Mouse (Mus musculus) thymus, postnatal 4 days (tissue): Measurements from ENCODE around the gene Fbxw7.

Experiments
- DNase-seq: peaks from one replicate; pipeline ENCODE4 v3.0.0; 2021

Gene Fbxw7

DNA sequence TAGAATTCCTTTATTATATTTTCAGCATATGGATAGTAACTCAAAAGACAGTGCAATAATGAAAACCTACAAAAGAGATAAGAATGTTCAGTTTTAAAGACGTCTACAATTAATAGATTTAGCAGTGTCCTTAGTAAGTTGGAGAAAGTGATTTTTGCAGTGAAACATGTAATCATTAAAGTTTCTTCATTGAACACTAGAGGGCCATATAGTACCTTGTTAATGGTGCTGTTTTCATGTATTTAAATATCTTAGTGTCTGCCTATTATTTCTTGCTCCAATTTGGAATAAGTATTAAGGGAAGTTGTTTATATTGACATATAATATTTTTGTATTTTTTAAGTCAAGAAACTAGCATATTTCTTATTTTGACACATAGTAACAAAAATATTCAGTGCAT lies 99.2 kb downstream of the Fbxw7 start:
- DNase-seq = no peak

DNA sequence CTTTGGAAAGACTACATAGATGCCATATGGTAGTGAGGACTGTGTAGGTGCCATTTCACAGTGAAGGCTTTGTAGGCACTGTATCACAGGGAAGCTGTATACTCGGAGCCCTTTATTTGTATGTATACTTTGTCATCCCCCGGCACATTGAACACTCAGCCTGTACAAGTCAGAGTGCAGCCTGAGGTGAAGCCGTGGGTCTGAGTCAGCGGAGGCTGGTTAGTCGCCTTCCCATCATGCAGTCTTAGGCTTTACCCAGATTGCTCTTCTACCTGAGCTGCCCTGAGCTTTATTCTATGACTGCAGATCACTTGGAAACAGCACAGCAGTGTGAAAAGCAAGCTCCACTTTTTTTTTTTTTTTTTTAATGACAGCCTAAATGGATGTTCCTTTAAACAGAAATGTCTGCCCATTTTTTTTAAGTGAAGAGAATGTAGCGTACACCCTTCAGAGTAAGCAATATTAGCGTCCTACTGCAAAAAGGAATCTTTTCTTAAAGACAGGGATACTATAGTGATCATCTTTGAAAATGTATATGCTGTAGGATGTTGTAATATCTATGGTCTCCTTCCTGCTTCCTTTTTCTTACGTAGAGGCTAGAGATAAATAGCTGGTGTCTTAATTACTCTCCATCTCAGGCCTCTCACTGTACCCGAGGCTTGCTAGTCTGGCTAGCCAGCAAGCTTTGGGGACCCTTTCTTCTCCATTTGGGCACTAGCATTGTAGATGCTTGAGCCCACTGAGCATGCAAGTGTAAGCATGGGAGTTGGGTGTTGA lies 103.0 kb downstream of the Fbxw7 start:
- no peak for DNase-seq

DNA sequence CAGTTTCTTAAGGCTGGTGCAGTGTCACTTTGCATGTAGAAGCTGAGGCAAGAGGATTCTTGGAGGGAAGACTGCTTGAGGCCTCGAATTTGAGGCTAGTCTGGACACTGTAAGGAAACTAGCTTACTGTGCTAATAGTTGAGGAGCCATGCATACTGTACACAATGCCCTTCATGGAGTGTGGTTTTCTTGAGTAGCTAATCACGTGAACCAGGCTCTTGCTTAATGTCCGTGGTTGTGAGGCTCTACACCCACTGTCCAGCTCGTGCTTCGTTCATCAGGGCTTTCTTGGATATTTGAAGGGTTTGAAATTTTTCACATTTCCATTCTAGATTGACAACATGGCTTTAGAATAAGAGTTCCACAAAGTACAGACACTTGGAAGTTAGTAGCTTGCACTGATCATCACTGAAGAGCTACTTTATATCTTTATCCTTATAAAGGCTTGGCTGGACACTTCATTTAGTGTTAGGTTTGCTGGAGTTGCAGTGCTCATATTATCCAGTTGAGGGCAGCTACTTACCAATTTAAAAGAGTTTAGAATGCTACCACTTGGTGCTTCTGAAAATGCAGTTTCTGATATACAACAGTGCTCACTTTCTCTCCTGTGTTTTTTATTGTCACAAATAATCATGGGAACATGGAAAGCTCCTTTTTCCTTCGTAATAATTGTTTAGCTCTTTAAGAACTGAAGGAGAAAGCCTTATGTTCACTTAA lies 106.8 kb downstream of the Fbxw7 start:
- no peak for DNase-seq

DNA sequence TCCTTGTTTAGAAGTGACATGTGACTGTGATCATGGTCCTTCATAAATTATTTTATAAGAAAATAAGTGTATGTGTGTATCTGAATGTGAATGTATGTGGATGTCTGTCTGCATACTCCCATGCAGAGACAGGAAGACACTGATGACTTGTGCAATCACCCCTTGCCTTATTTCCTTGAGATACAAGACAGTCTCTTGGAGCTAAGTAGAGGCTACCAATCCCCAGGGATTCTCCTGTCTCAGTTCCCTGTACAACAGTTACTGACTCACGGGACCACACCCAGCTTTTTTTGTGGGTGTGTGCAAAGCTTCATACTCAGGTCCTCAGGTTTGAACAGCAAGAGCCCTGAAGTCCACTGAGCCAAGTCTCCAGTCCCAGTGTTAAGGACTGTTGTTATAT lies 108.2 kb downstream of the Fbxw7 start:
- no peak for DNase-seq

DNA sequence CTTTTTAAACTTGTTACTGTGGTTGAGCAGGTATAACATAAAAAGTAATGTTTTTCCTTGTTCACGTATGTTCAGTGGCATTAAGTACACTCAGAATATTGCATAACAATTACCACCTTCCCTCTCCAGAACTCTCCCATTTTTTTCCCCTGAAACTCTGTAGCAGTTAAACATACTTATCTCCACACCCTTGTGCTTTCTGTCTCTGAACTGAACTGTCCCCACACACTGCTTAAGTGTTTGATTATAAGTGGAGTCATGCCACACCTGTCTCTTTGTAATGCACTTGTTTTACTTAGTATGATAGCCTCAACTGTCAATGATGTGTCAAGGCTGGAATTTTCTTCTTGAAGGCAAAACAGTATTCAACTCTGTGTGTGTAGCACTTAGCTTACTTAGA lies 108.6 kb downstream of the Fbxw7 start:
- no peak for DNase-seq

DNA sequence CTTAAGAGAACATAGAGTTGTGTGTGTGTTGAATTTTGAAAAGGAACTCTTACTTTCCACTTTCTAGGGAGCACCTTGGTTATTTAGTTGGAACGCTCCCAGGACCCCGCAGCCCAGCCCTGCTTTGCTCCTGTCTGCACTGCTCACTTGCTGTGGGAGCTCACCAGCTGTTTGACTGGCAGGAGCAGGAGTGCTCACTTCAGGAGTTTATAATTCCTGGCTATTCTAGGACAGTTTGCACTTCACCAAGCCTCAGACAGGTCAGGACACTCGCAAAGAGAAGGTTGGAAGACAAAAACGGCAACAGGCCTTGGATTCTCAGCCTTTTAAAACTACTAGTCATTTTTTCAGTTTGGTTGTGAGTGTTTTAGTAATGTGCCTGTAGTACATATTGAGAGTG lies 110.2 kb downstream of the Fbxw7 start:
- no peak for DNase-seq

DNA sequence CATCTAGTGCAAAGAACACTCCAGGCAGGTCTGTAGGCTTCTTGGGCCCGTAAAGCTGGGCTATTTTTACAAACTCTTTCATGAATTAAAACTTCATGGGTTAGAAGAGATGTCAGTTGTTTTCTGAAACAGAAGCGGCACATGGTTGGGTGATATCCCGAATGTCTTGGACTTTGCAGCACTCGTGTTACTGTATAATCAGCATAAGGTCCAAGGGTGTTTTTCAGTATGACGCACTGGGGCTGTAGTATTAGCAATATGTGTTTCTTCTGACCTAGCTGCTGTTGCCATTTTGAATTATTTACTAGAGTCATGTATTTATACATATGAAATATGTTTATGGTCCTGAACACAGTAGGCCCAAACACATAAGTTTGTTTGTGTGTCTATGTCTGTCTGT lies 111.1 kb downstream of the Fbxw7 start:
- DNase-seq = no peak

DNA sequence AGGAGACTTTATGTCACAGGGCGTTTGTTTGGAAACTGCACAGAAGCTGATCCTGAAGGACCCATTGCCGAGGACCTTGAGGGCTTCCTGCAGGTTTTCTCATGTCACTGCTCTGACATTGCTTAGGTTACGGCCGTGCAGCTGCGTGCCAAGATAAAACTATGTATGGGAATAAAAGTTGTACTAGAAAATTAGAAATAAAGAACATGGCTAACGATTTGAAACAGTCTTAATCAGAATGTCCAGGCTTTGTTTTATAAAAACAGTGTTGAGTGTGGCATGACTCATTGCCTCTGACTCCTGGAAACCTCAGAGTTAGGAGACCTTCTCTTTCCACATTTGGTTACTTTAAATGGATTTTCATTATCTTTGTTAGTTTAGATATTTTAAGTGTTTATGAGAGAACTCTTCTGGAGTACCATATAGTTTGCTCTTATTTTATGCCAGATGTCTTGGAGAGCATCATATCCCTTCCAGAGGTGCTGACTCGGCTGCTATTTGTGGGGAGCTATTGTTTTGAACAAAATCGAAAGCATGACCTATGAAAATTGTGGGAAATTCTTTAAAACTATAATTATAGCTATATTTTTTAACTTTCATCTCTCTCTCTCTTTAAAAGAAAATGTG lies 112.2 kb downstream of the Fbxw7 start:
- no peak for DNase-seq

DNA sequence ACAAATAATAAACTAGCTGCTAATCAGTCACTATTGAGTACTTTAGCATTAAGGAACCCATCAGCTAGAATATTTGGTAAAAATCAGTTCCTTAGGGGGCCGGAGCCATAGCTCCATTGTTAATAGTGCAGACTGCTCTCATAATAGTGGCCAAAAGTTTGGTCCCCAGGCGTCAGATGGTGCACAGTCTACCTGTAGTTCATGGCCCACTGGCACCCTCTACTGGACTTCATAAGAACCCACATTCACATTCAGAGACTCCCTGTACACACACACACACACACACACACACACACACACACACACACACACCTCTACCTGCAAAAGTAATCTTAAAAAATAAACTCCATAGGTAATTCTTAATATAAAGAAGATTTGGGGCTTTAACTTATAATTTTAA lies 112.8 kb downstream of the Fbxw7 start:
- no peak for DNase-seq

DNA sequence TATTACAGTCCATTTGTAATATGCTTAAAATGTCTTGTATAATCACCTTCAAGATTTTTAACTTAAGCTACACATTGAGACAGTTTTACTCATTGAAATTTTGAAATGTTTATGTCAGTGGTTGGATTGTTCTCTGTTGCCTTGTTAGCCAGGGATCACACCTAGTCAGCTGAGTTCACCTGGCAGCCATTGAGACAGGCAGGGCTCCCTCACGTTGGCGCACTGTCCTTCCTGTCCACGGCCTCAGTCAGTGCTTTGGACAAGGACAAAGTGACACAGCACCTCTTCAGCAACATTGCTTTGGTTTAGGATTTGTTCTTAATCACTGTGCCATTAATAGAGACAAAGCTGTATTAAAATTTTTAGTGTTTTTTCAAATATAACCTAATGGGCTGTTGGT lies 114.1 kb downstream of the Fbxw7 start:
- no peak for DNase-seq

DNA sequence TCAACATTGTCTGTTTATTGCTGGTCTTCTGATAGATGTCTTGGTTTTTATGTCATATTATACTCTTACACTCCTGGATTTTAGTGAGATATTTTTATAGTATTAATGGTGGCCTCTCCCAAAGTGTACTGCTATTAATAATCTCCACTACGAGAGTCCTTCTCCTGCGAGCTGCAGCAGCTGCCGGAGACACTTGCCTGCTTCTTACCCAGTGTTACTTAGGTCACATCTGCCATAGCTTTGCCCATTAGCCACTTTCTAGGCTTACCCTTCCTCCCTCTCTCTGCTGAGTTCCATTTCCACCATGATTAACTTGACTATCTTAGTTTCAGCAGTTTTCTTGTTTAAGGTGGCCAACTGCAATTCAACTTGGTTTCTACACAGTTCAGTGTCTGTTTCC lies 115.6 kb downstream of the Fbxw7 start:
- no peak for DNase-seq

DNA sequence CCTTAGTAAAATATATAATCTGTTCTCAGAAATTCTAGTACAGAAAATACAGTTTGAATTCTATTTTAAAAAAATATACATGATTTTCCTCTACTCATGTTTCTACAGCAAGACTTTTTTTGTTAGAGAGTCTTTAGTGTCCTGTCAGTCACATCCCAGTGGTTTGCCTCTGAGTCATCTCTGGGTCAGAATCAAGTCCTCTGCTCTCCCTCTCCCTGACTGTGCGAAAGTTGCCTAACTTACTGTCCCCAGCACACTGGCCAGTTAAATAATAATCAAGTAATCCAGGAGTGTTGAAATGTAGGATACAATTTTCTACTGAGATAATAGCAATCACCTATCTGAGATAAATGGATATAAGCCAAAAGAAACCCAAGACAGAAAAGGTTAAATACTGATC lies 120.7 kb downstream of the Fbxw7 start:
- DNase-seq = no peak

DNA sequence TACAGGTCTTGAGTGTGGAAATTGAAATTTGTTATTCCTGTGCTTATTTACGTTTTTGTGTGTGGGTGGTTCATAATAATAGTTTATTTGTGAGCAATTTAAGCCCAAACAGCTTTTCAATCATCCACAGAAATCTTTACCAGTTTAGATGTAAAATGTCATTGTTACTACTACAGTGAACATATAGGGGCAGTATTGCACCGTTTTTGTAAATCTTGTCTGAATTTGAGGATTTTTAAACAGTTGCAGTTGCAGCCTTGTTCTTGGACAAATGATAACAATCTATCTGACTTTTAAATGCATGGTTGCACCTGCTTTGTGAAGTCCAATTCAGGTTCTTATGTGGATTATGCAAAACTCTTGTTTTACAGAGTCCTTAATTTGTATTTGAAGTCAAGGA lies 121.2 kb downstream of the Fbxw7 start:
- no peak for DNase-seq

DNA sequence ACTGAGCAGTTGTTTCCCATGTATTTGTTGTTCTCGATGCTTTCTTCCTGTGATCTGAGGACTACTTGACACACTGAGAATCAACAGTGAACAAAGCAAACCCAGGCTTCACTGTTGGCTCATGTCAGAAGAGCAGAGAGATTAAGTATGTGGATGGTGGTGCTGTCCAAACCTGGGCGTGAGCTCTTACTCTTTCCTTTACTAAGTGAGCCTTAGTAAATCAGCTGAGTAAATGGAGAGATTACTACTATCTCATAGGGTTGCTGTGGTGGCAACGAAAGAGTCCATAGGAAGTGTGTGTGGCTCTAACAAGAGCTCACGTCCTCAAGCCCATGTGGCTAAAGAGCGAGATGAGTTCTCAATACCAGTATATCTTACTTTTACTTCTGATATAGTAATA lies 121.9 kb downstream of the Fbxw7 start:
- DNase-seq = no peak

DNA sequence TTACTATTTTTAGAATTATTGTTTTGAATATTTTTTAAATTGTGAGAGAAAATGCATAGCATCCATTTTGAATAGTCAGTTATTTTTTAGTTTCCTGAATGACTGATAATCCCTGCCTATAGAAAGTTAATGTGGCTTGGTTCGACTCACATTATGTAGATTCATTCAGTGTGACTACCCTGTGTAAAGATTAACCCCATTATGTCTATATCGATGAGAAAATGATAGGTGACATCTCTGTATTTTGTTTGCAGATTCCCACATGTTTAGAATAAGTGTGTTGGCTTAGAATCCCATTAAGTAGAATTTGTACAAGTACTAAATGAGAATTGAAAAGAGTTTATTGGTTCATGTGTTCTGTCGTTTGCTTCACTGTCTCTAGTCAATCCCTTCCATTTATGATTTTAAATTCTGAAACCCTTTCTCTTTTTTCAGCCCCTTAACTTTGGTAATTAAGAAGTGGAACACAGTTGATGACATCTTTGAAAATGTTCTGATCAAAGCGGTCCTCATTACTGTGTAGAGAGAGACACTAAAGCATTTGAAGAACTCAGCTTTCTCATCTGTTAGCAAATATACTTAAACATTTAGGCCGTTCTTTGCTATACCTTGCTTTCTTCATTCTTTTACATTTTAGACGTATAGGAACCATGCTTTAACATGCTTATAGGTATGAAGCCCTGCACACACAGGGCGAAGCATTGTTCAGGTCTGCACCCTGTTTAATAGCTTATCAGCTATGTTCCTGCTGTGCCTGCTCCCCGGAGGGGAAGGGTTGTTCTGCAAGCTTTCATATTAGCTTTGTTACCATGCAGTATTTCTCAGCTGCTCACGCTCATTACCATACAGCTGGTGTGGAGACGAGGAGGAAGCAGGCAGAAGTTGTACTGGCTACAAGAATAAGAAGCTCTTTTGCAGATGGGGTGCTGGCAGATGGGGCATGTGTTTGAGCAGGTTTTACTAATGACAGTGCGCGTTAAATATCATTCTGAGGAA lies 122.6 kb downstream of the Fbxw7 start:
- DNase-seq = no peak

DNA sequence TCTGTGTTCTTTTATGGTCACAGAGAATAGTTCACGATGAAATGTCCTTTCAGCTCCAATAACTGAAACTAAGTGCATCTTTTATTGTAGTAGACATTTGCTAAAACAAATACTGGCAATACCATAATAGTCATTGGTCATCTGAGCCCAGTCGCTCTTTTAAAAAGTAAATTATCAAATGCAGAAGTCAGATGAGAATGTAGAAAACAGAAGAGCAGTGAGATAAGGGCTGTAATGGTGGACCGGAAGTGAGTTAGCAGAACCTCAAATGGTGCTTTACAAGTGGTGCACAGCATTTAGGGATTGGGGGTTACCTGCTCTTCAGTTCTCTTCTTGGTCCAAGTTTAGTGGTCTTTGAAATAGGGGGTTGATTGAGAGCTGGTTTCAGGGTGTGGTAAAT lies 129.9 kb downstream of the Fbxw7 start:
- no peak for DNase-seq

DNA sequence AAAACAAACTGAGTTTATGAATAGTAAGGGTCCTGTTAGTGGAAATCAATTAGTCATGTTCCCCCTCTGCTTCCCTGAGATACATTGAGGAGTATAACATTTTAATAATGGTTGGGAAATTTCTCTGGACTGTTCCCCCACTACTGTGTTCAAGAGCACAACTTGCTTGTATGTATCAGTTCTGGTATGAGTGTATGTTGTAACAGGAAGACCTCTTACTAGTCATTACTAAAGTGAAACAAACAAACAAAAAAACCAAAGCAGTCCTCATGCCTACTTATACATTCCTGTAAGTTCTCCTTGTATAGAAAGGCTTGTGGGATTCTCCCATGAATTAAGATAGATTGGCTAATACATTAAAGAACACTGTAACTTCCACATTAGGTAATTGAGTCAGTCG lies 131.3 kb downstream of the Fbxw7 start:
- DNase-seq = no peak

DNA sequence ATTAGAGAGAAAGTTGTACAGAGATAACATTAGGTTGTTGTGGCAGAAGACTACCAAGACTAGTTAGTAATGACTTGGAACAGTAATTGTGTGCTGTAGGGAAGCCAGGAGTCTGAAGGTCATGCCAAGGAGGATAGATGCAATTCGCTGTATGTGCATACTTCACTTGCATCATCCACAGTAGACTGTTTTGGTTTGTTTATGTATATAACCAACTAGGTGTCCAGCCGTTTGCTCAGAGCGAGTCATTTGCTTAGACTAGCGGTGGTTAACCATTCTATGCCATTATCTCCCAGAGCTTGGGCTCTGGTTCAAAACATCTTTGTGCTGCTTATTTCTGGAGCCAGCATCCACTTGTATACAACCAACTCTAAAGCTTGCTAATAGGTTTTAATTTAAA lies 134.3 kb downstream of the Fbxw7 start:
- no peak for DNase-seq

DNA sequence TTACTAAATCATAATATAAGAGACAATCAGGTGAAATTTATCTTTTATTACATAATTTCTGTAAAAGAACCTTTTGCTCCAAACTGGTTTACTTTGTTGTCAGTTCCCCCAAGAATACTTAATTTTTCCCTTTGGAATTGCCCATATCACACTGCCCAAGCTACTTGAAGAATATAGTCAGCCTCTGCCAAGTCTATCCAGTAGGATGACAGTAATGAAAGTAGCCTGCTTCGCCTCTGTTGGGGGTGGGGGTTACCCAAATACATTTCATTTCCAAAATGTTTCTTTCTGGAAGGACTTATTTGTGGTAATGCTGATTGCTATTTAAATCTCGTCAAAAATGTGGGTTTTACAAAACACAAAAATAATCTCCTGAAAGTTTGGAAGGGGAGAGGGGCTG lies 136.6 kb downstream of the Fbxw7 start:
- DNase-seq = no peak

DNA sequence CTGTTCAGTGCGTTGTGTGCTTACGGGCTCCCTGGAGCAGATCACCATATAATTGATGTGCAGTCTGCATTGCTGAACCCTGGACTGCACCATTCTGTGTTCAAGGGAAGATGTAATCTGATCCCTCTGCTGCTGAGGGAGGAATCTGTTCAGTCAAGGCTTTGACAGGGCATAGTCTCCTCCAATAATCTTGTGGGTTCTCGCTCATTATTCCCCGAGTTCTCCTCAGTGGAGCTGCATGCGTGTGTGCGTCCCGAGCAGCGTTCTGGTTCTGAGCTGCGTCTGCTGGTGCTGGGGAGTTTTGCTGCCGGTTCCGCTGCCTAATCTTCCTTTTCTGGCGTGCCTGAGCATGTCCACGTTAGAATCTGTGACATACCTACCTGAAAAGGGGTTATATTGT lies 137.1 kb downstream of the Fbxw7 start:
- DNase-seq = no peak

DNA sequence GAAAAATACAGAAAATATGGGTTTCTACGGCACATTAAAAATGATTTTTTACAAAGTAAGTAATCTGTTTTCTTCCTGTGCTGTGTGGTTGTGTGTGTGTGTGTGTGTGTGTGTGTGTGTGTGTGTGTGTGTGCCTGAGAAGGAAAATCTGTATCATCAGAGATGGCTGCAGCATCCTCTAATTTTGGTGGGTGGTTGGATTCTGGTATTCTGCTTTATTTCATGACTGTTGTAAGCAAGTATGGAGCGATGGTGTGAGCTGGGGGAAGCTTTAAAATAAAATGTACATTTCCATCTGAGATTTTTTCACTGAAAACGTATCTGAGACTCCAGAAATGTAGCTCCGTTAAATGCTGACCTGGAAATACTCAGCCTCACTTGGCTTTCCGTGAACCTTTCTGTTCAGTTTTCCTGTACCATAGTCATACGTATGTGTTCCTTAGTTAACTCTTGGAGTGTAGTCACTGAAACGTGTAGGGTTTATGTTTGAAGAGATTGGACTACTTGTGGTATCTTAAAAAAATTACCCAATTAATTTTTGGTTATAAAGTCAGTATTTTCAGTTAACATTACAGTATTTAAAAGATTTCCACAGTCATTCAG lies 137.6 kb downstream of the Fbxw7 start:
- no peak for DNase-seq

DNA sequence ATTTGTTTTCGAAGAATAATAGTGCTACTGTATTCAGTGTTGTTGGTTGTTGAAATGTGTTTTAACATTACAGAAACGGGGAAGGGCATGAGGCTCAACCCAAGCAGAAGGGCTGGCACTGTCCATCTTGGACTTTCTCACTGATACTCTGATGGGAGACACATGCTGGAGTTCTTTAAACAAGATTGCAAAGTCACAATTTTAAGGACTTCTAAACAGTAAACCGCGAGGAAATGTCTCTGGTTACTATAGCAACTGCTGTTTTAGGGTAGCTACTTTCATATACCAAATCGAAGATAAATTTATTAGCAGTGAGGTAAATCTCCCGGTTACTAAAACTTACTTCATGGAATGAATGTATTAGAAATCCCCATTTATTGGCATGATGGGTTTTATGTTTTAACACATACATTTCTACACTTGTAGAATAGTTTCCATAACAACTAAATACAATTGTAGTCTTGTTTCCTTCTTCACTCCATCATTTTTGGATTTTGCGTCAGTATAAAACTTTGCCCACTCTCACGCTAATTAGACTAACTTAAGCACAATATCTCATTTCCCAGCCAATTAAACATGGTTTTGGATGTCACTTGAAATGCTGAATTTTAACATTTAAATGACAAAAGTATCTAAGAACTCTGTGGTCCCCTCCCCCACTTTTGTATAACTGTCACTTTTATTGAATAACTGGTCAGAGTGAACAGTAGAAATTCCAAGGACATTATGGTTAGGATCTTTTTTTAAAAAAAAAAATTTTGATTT lies 140.1 kb downstream of the Fbxw7 start:
- DNase-seq = no peak
